Mouse (Mus musculus): Measurements from ENCODE around the gene Bcl2l11. TPM values are rescaled to one million over a fixed set of nuclear protein-coding genes. Genes with fewer than 3 reads are reported as not detected.

Gene Bcl2l11
- total RNA-seq, 2 experiments from 2014 or later = 6.2 to 6.7 TPM

DNA sequence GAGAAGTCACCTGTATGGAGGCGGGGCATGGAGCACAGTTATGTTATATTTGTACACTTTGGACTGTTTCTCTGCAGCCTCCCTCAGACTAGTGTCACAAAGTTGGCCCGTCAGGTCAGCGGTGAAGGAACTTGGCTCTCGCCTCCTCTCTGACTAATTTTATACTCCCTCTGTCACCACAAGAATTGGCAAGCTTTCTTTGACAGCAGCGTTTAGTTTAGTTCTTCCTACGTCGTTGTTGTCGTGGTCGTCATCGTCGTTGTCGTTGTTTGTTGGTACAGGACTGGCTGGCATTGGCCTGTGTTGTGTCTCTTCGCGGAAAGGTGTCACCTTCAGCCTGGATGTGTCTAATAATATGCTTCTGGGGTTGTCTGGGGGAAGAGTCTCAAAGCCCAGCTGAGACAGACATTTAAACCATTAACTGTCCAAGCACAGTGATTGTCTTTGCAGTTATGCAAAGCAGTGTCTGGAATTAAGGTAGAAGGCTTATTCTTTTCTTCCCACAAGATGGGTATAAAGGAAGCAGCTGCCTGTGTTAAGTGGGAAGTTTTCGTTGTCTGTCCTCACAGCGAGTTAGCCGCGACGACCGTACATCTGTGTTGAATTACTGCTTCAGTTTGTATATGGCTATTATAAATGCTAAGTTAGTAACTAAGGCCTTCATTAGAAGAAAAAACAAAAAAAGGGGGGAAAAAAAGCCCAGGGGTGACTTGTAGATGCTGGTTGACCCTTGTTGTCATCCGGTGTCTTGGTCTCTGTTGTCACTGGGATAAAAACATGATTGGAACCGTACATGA is 11.8 kb downstream of the Bcl2l11 start:
- DNase-seq (ENCODE audit: extremely low spot score in 1 of 2, low spot score in 1 of 2) = no peak

DNA sequence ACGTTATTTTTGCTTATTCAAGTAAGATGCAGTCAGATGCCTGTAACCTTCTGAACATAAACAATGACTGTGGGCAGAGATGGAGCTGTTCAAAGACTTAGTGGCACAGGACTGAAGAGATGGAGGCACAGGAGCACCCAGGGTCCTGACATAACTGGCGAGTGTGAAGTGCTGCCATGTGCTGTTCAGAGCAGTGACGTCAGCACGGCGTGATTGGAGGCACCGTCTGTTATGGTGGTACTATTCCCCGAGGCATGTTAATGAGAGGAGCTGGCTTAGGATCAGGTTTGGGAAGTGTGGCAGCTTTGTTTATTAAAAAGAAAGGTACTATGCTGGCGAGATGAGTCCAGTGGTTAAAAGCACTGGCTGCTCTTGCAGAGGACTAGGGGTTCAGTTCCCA is 13.1 kb downstream of the Bcl2l11 start:
- no peak for DNase-seq (ENCODE audit: extremely low spot score in 1 of 2, low spot score in 1 of 2)

DNA sequence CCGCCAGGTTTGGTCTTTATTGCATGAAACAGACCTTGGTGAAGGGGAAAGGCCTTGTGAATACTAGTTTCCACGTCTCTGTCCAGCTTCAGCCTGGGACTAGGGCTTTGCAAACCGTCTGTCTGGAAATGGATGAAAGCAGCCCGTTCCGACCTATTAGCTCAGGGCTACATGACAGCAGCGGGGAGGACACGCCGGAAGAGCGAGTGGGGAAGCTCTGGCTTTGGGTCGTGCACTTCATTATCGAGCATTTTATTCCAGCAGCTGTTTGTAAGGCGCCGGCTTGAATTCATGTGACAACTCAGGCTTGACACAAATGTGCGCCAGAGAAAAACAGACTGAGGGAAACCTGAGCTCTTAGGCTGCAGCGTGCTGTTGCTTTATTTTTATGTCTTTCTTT is 13.9 kb downstream of the Bcl2l11 start:
- no peak for DNase-seq (ENCODE audit: extremely low spot score in 1 of 2, low spot score in 1 of 2)

DNA sequence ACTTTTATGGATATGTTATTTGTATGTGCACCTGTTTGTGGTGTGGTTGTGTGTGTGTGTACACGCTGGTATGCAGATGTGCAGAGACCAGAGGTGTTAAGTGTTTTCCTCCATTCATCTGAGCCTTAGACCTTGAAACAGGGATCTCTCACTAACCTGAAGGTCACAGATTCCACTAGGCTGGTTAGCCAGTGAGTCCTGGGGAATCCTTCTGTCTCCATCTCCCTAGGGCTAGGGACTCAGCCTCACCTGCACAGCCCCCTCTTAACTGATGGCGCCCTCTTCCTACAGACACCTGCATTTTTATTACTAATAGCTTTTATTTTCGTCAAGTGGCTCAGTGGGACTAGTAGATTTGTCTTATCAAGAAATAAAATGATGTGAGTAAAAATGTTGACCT is 14.3 kb downstream of the Bcl2l11 start:
- no peak for DNase-seq (ENCODE audit: extremely low spot score in 1 of 2, low spot score in 1 of 2)

DNA sequence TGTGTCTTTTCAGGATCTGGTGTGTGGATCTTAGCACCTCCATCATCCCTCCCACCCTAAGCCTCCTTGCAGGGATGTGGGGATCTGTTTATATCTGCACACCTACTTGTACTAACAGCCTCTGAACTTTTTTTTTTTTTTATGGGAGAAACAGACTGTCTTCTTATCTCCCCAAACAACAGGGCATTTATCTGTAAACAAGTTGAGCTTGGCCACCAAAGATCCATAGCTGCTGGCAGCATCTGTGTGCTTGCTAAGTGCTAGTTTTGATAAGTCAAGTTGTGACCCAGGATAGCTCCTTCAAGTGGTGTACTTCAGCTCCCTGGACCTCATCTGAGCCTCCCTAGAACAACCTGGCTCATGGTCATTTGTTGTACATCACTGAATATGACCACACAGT is 18.2 kb downstream of the Bcl2l11 start:
- DNase-seq (ENCODE audit: extremely low spot score in 1 of 2, low spot score in 1 of 2) = no peak

DNA sequence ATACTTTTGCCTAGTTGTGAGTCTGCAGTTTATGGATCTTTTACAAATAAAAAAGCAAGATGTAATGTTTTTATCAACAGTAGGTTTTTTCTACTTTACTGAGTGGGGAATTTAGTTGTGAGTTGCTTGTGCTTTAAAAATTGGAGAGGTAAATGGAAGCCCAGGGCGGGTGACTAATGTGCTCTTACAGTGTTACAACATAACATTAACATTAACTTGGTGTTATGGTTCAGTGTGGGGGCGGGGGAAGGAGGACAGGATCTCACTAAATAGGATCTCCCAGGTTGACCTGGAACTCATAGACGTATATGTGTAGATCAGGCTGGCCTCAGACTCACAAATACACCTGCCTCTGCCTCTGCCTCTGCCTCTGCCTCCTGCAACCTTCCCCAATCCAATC is 19.6 kb downstream of the Bcl2l11 start:
- no peak for DNase-seq (ENCODE audit: extremely low spot score in 1 of 2, low spot score in 1 of 2)

DNA sequence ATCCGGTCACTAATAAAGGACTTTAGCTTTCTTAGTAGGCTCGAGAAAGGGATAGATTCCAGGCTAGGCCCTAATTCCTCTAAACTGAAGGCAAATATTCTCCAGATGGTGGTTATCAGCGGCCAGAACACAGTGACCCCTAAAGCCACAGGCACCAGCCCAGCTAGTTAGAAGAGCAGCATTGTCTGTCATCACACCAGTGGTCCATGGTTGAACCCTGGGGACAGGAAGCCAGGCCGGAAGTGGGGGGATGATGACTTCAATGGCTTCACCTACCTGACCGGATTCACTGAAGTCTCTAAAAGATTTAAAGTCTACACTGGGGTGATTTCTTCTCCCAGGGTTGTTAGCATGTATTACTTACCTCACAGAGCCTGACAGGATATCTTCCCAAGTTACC is 23.8 kb downstream of the Bcl2l11 start:
- DNase-seq (ENCODE audit: extremely low spot score in 1 of 2, low spot score in 1 of 2) = no peak

DNA sequence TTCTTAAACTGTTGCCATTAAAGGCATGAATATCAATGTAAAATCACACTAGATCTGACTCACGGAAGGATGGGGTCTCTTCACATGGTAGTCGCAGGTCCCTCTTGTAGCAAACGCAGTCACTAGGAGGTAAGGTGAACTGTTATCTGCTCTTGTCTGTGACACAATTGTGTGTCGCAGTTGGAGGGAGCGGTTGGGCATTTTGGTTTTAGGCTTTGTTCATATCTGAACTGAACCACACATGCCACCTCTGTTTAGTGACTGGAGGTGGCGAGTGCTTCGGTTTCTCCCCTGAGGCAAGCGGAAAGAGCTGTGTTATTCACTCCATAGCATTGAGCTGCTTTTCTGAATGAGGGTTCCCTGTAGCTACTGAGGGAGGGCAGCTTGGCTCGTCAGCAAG is 26.4 kb downstream of the Bcl2l11 start:
- DNase-seq (ENCODE audit: extremely low spot score in 1 of 2, low spot score in 1 of 2) = no peak

DNA sequence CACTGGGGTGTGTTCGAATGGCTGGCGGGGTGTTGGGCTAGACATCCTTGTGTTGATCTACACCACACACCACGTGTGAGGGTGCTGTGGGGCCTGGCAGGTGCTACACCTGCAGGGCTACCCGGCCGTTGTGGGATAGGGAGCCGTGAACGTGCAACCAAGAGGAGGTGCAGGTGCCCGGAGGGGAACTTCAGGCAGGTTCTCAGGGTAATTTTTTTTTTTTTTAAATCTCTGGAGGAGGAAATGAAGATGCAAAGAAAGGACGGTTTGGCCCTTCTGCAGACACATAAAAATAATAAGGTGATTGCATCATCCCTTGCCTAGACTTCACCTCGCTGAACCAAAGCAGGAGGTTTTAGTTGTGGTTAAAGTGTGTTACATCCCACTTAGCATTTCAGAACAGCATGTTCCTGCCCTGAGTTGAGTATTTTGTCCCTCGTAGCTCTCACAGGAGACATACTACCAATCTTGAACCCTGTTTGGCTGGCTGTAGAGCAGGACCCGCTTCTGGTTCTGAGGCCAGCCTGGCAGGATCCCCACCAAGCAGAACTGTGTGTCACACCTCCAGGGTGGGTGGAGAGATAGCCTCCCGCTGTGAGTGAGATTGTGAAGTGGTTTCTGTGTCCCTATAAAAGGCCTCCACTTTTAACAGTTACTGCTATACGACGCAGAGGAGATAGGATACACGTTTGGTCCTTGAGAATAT is 27.2 kb downstream of the Bcl2l11 start:
- no peak for DNase-seq (ENCODE audit: extremely low spot score in 1 of 2, low spot score in 1 of 2)

DNA sequence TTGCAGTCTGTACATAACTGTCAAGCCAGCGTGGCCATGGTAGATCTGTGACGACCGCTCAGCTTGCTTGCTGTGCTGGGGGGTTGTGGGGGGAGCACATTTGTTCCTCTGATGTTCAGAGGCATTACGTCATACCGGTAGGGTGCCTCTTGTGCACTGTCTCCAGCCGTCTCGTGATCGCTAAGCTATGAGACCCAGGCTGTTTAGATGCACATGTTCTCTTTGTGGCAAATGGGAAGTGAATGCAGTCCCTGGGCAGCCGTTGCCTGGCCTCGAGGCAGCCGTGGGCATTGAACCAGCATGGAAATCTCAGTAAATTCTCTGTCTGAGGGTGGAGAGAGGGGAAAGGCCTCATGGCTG is 27.7 kb downstream of the Bcl2l11 start:
- DNase-seq (ENCODE audit: extremely low spot score in 1 of 2, low spot score in 1 of 2) = no peak

DNA sequence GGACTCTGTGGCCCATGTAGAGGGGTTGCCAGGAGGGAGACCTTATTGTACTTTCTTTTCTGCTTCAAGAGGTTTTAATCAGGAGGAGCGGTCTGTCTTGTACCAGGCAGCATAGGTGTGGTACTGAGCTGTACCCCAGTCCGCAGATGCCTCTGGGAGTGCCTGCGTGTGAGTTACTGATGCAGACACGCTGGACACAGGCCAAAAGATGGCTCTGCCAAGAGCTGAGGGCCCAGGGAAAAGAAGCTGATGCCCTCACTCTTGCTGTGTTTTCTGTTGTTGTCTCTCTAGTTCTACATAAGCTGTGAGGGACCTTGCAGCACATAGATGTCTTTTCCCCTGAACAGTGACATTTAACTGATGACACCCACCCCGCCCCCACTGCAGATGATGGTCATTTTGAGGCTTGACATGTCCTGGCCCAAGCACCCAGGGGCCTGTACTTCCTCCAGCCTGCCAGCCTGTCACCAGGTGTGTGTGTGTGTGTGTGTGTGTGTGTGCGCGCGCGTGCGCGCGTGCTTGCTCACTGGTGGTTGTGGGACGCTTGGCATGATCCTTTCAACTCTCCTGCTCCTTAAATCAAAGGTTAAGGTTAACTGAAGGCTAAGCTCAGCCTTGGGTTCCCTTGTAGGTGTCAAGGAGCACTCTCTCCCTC is 29.7 kb downstream of the Bcl2l11 start:
- DNase-seq (ENCODE audit: extremely low spot score in 1 of 2, low spot score in 1 of 2) = no peak

DNA sequence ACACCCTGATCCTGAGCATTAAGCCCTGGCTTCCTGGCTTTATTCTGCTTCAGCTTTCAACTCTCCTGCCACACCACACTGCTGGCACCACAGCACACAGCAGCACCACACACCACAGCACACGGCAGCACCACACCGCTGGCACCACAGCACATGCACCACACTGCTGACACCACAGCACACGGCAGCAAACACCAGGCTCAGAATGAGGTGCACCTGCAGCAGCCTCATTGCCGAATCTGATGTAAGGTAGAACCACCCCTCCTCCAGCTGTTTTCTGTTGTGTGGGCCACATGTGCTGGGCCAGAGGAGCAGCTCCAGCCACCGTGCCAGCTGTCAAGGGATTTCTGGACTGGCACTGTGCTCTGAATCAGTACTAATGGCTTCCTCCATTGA is 30.2 kb downstream of the Bcl2l11 start:
- DNase-seq (ENCODE audit: extremely low spot score in 1 of 2, low spot score in 1 of 2) = no peak

DNA sequence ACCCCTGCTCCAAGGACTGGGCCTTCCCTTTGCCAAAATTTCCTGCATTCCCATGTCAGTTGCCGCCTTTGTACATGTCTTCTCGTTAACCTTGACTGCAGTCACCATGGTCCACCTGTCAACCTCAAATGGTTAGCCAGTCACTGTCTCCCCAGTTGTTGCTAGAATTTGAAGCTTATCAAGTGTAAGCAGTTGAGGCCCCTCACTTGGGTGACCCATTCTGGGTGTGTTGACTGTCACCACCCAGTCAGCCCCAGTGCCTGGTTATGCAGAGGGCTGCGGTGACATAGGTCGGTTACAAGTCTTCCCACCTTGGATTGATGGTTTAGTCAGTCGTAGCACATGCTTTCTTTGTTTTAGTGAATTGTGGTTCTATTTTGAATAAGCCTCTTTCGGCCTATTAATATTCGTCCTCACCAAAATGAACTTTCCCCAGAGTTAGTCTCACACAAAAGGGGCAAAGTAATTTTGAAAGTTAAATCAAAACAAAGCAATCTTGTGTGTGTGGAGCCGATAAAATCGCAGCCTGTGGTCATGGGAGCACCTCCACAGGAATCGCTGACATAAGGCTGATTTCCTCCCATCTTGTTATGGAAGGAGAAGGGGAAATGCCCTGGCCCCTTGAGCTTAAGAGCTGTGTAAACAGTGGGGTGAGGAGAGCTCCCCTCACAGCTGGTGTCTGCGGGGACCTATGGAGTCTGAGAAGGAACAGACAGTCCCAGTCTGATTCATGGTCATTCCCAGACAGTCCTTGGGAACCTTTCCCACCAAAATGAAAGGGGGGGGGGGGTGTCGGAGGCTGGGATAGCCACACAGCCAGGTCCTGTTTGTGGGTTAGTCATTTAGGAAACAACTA is 30.9 kb downstream of the Bcl2l11 start:
- no peak for DNase-seq (ENCODE audit: extremely low spot score in 1 of 2, low spot score in 1 of 2)

DNA sequence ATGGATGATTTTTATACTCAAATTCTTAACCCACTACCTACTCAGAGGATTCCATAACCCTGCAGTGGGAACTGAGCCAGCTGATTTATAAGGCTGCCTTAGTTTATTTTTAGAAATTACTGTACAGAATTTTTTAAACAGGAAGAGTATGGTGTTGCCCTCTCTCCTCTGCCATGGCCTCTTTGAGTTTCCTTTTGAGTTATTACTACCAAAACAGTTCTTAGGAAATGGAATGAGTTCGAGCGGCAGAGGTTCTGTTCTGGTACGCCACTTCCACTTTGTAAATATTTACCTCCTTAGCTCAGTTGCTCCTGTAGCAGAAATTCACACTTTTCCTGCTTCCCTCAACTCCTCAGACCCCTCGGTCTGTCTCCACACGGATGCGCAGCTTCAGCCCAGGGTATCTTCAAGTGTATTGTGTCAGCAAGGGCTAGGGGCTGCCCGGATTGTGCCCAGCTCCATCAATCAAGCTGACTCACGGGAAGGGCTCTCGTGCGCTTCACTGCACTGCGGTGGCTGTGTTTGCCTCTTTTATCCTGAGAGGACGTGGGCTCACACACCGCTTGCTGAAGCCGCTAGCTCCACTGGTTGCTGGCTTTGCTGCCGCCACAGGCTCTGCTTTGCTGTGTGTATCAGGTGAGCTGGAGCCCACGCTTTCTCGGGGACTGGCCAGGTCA is 33.0 kb downstream of the Bcl2l11 start:
- no peak for DNase-seq (ENCODE audit: extremely low spot score in 1 of 2, low spot score in 1 of 2)

DNA sequence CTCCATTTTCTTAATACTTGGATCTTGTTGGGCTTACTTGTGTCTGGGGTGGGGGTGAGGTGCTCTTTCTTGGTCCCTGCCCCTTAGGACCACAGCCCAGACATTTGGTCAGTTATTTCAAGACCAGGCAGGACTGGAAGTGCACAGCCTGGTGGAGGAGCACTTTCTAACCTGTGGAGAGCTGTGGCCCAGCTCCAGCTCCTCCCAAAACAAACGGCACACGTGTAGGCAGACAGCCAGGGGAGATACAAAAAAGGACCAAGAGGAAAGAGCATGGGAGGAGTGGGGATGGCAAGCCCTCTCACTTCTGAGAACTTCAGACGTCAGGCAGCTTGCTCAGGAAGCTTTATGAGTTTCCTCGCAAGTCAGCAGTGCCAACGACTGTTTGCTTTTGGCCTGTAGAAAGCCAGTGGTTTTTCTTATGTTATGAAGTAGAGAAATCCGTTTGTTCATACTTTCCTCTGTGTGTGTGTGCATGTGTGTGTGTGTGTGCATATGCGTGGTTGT is 33.8 kb downstream of the Bcl2l11 start:
- DNase-seq (ENCODE audit: extremely low spot score in 1 of 2, low spot score in 1 of 2) = no peak

DNA sequence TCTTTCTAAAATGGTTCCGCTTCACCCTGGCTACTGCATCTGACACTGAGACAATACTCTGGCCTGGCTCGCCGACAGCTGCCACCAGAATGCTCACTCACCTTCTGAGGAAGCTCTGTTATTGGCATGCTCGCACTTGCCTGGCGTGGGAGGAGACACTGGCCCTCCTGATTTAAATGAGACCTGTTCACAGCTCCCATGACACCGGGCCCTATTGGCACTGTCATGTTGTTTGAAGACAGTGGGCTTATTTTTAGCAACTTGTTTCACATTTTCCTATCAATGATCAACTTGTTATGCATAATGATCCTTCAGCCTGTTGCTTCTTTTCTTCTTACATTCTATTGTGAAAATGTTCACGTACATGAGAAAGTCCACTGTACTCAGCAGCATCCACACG is 37.3 kb downstream of the Bcl2l11 start:
- DNase-seq (ENCODE audit: extremely low spot score in 1 of 2, low spot score in 1 of 2) = no peak

DNA sequence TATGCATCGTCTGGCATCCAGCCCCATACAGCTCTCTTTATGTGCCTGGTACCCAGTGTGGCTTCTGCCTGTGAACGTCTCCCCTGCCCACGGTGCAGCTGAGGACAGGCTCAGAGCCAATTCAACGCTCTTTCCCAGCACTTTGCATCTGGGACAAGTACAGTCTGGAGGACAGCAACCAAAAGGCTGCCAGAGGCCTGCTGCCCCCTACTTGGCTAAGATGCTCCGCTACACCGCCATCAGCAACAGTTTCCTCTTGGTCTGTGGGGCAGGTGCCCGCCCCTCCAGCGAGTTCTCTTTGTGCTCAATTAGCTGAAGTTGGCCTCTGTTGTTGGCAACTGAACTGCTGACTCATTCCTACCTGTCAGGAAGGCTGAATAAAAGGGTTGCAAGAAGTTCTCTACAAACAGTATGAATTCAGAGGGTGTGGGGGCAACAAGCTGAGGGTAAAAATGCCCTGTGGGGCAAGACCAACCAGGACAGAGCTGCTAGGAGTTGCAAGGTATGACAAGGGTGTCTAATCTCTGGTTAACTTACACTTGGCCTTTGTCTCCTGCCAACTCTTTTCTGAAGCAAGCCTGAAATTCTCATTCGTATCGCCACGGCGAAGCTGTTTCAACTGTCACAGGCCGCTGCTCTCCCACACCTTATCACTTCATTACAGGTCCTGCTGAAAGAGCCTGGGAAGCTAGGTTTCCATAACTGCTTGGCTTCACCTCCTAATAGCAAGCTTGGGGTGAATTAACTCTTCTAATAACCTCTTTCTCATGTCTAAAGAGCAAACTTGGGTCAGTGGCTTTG is 41.0 kb downstream of the Bcl2l11 start:
- no peak for DNase-seq (ENCODE audit: extremely low spot score in 1 of 2, low spot score in 1 of 2)

DNA sequence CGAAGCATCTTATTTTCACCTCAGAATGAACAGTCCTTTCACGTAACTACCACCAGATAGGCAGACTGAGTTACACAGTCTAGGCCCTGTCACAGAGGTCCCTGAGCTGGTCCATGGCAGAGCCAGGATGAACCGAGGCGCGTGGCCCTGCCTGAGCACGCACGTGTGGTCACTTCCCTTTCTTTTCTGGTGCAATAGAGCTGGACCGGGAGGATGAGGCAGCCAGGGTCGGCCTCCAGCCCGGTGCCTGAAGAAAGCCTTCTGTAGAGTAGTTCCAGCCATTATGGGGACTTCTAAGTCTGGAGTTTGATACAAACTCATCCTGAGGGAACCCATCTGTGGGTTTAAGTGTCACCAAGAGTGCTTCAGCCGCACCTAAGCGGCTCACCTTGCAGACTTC is 42.1 kb downstream of the Bcl2l11 start:
- DNase-seq (ENCODE audit: extremely low spot score in 1 of 2, low spot score in 1 of 2) = no peak

DNA sequence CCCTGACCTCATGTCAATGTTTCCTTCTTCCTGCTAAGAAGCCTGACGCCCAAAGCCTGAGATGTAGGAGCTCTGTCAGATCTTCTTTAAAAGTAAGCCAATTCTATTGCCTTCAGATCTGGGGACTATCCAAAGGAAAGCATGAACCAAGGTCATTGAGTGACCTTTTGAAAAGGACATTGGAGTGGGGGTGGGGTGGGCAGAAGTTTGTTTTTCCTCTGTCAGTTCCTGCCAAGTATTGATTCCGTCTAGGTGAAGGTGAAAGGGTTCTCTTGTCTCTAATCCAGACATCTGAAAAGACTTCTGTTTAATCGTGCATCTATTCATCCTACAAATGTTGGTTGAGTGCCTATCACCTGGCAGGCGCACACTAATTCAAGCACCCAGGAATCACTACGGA is 43.6 kb downstream of the Bcl2l11 start:
- no peak for DNase-seq (ENCODE audit: extremely low spot score in 1 of 2, low spot score in 1 of 2)

All from layer of hippocampus, postnatal 25 days (tissue).